Mouse (Mus musculus) lung, adult 10 weeks (tissue): ENCODE results near the gene Phf5a. TPM values are rescaled to one million over a fixed set of nuclear protein-coding genes. Genes with fewer than 3 reads are reported as not detected.

Source experiments
- polyA plus RNA-seq: library from polyadenylated mRNA; stranded (reverse); fragments of 350-450 nt; fragmentation: Illumina TruSeq; extraction: RNeasy Lipid Tissue Mini Kit (QIAGEN cat#74804); gene quantifications from one replicate; pipeline ENCODE4 v1.2.3, GENCODE M21; 2014; ENCODE audit warnings: low read depth, low replicate concordance; ENCODE audit not compliant: insufficient read depth

Phf5a gene
- 55.8 TPM for polyA plus RNA-seq

GRCm38 (mm10) chr15:81871604-81872261 lies at the start of gene Phf5a:
Gene Phf5a, minus strand, starts transcription at chr15:81871911.

GRCm38 (mm10) chr15:81872262-81873136 lies 788 bp upstream of the Phf5a start, which contains the start of gene Aco2:
Gene Aco2, plus strand, starts transcription at chr15:81872309.

GRCm38 (mm10) chr15:81858517-81859329 lies 13.0 kb downstream of the Phf5a start, which contains the start of gene Tob2:
Gene Tob2, minus strand, starts transcription at chr15:81858796.

Other genes starting within 250 kb of the Phf5a start
- 8.0 TPM for gene L3mbtl2, start 208.0 kb downstream of the Phf5a start, polyA plus RNA-seq
- 1.7 TPM for gene Chadl, start 174.6 kb downstream of the Phf5a start, polyA plus RNA-seq
- 18.3 TPM for gene Zc3h7b, start 126.9 kb downstream of the Phf5a start, polyA plus RNA-seq
- gene Rangap1, start 126.4 kb downstream of the Phf5a start, polyA plus RNA-seq = 25.6 TPM
- 35.0 TPM for gene Tef, start 69.5 kb downstream of the Phf5a start, polyA plus RNA-seq
- 12.8 TPM for gene Tob2, start 13.1 kb downstream of the Phf5a start, polyA plus RNA-seq
- 86.1 TPM for gene Aco2, start 398 bp upstream of the Phf5a start, polyA plus RNA-seq
- 10.8 TPM for gene Polr3h, start 54.3 kb upstream of the Phf5a start, polyA plus RNA-seq
- 3.1 TPM for gene Csdc2, start 64.8 kb upstream of the Phf5a start, polyA plus RNA-seq
- 27.0 TPM for gene Pmm1, start 89.0 kb upstream of the Phf5a start, polyA plus RNA-seq
- not detected for gene 1700029P11Rik, start 108.6 kb upstream of the Phf5a start, polyA plus RNA-seq
- gene Xrcc6, start 115.9 kb upstream of the Phf5a start, polyA plus RNA-seq = 16.5 TPM
- 16.9 TPM for gene Desi1, start 162.0 kb upstream of the Phf5a start, polyA plus RNA-seq
- gene Snu13, start 175.7 kb upstream of the Phf5a start, polyA plus RNA-seq = 153 TPM
- not detected for gene 4930407I10Rik, start 187.2 kb upstream of the Phf5a start, polyA plus RNA-seq
- not detected for gene Mei1, start 198.1 kb upstream of the Phf5a start, polyA plus RNA-seq